Mouse (Mus musculus) MEL (cell line): ENCODE measurements around the gene Tmprss12. TPM values are rescaled to one million over a fixed set of nuclear protein-coding genes. Genes with fewer than 3 reads are reported as not detected.
A peak's percentile ranks its signal among the peaks of the same experiment; 100 is the strongest.
"Not testable (repeated sequence)": the region's sequence is repeated elsewhere in the genome, so short reads cannot be mapped to it uniquely, and the experiment has no call there.

ENCODE experiments used
- DNase-seq: peaks from one replicate; pipeline ENCODE4 v3.0.0; 2011; ENCODE audit warnings: low read depth, low spot score
- H3K27ac ChIP-seq: 2 replicates; pipeline ENCODE4 v1.5.1; 2012; ENCODE audit warnings: low read depth, mild to moderate bottlenecking, control low read depth, low read length, moderate library complexity; ENCODE audit not compliant: control insufficient read depth
- H3K27me3 ChIP-seq, 2 experiments: fragments of 150-350 bp in 1 of 2; sonication (generic) in 1 of 2; 2 replicates each; pipeline ENCODE4 v1.6.1; 2012; ENCODE audit warnings: low read length in 2 of 2, mild to moderate bottlenecking in 2 of 2, improper control_type of control experiment in 1 of 2, moderate library complexity in 1 of 2; ENCODE audit not compliant: insufficient read depth in 2 of 2, control insufficient read depth in 1 of 2
- H3K36me3 ChIP-seq, 2 experiments: 2 replicates each; pipeline ENCODE4 v1.6.1; 2012 to 2014; ENCODE audit warnings: low read length in 2 of 2, improper control_type of control experiment in 1 of 2, inconsistent platforms in 1 of 2, mild to moderate bottlenecking in 1 of 2; ENCODE audit not compliant: insufficient read depth in 2 of 2, control insufficient read depth in 1 of 2
- H3K4me1 ChIP-seq, 2 experiments: fragments of 150-350 bp in 1 of 2; sonication (generic) in 1 of 2; 2 replicates each; pipeline ENCODE4 v1.6.1; 2012; ENCODE audit warnings: low read length in 2 of 2, improper control_type of control experiment in 1 of 2, mild to moderate bottlenecking in 1 of 2; ENCODE audit not compliant: insufficient read depth in 2 of 2, control insufficient read depth in 1 of 2
- H3K4me3 ChIP-seq, 2 experiments: fragments of 150-350 bp in 1 of 2; sonication (generic) in 1 of 2; 2 replicates each; pipeline ENCODE4 v1.5.1; 2012; ENCODE audit warnings: low read depth in 2 of 2, low read length in 2 of 2, mild to moderate bottlenecking in 2 of 2, moderate library complexity in 2 of 2, control low read depth in 1 of 2, improper control_type of control experiment in 1 of 2; ENCODE audit not compliant: control insufficient read depth in 1 of 2, insufficient read depth in 1 of 2
- H3K79me2 ChIP-seq: 2 replicates; pipeline ENCODE4 v1.6.1; 2012; ENCODE audit warnings: mild to moderate bottlenecking, low read length, moderate library complexity; ENCODE audit not compliant: control insufficient read depth, poor library complexity, insufficient read depth
- H3K9ac ChIP-seq: 2 replicates; pipeline ENCODE4 v1.6.1; 2012; ENCODE audit warnings: low read depth, mild to moderate bottlenecking, control low read depth, low read length, moderate library complexity; ENCODE audit not compliant: control insufficient read depth, poor library complexity, severe bottlenecking
- H3K9me3 ChIP-seq: fragments of 150-350 bp; sonication (generic); replicated peaks from 2 replicates; pipeline ENCODE4 v1.6.1; 2012; ENCODE audit warnings: mild to moderate bottlenecking, low read length, improper control_type of control experiment, moderate library complexity; ENCODE audit not compliant: insufficient read depth
- CHD2 ChIP-seq: IDR thresholded peaks from 2 replicates; pipeline ENCODE4 v1.6.1; 2011; ENCODE audit warnings: low read length, improper control_type of control experiment
- CTCF ChIP-seq, 3 experiments: IDR thresholded peaks in 2 of 3; conservative IDR thresholded peaks in 1 of 3; 2 replicates each; pipeline ENCODE4 v1.5.1; 2011 to 2012; ENCODE audit warnings: low read length in 3 of 3, low read depth in 2 of 3, mild to moderate bottlenecking in 2 of 3, improper control_type of control experiment in 1 of 3, inconsistent platforms in 1 of 3, mixed read lengths in 1 of 3, moderate library complexity in 1 of 3; ENCODE audit not compliant: control insufficient read depth in 1 of 3, insufficient read depth in 1 of 3, poor library complexity in 1 of 3, severe bottlenecking in 1 of 3
- E2F4 ChIP-seq: IDR thresholded peaks from 2 replicates; pipeline ENCODE4 v1.6.1; 2011; ENCODE audit warnings: low read depth, low read length, improper control_type of control experiment, borderline replicate concordance
- MAZ ChIP-seq: IDR thresholded peaks from 2 replicates; pipeline ENCODE4 v1.6.1; 2012; ENCODE audit warnings: low read depth, mild to moderate bottlenecking, inconsistent platforms, low read length, improper control_type of control experiment
- MXI1 ChIP-seq: IDR thresholded peaks from 2 replicates; pipeline ENCODE4 v1.6.1; 2011; ENCODE audit warnings: mild to moderate bottlenecking, low read depth, low read length, improper control_type of control experiment
- NRF1 ChIP-seq: IDR thresholded peaks from 2 replicates; pipeline ENCODE4 v1.6.1; 2014; ENCODE audit warnings: low read depth, mild to moderate bottlenecking, inconsistent platforms, low read length, improper control_type of control experiment, moderate library complexity; ENCODE audit not compliant: poor library complexity, insufficient read depth, severe bottlenecking
- POLR2AphosphoS5 ChIP-seq: IDR thresholded peaks from 2 replicates; pipeline ENCODE4 v1.6.1; 2012; ENCODE audit warnings: low read depth, borderline replicate concordance, mild to moderate bottlenecking, inconsistent platforms, low read length, moderate library complexity, mixed read lengths
- RAD21 ChIP-seq: IDR thresholded peaks from 2 replicates; pipeline ENCODE4 v1.6.1; 2011; ENCODE audit warnings: mild to moderate bottlenecking, low read depth, low read length, improper control_type of control experiment
- RCOR1 ChIP-seq: IDR thresholded peaks from 2 replicates; pipeline ENCODE4 v1.6.1; 2012; ENCODE audit warnings: low read depth, mild to moderate bottlenecking, inconsistent platforms, low read length, improper control_type of control experiment
- SMC3 ChIP-seq: IDR thresholded peaks from 2 replicates; pipeline ENCODE4 v1.6.1; 2011; ENCODE audit warnings: low read depth, low read length, improper control_type of control experiment
- TAL1 ChIP-seq: IDR thresholded peaks from 2 replicates; pipeline ENCODE4 v1.6.1; 2012; ENCODE audit warnings: mild to moderate bottlenecking, inconsistent platforms, low read length, moderate library complexity, mixed read lengths
- UBTF ChIP-seq: IDR thresholded peaks from 2 replicates; pipeline ENCODE4 v1.6.1; 2012; ENCODE audit warnings: low read depth, mild to moderate bottlenecking, inconsistent platforms, low read length, improper control_type of control experiment, moderate library complexity, borderline replicate concordance; ENCODE audit not compliant: insufficient read depth
- USF2 ChIP-seq, 2 experiments: IDR thresholded peaks; 2 replicates each; pipeline ENCODE4 v1.6.1; 2011 to 2012; ENCODE audit warnings: improper control_type of control experiment in 2 of 2, low read length in 2 of 2, borderline replicate concordance in 1 of 2, inconsistent platforms in 1 of 2, low read depth in 1 of 2, mild to moderate bottlenecking in 1 of 2; ENCODE audit not compliant: insufficient read depth in 1 of 2
- ZC3H11A ChIP-seq: IDR thresholded peaks from 2 replicates; pipeline ENCODE4 v1.6.1; 2012; ENCODE audit warnings: low read depth, mild to moderate bottlenecking, inconsistent platforms, low read length, improper control_type of control experiment
- polyA plus RNA-seq, 2 experiments: library from polyadenylated mRNA; stranded (reverse) in 1 of 2; unstranded in 1 of 2; fragments of >175 nt in 1 of 2; fragments of >200 nt in 1 of 2; gene quantifications; 2 replicates each; pipeline versions ENCODE4 v1.2.1 to v1.2.4; 2012; ENCODE audit warnings: low replicate concordance in 2 of 2, low read depth in 1 of 2; ENCODE audit not compliant: insufficient read length in 2 of 2, insufficient read depth in 1 of 2, missing spikeins in 1 of 2
- total RNA-seq: library from RNA; depleted of rRNA; stranded (reverse); fragments of 300-350 nt; gene quantifications from 2 replicates; pipeline ENCODE4 v1.2.3, GENCODE M21; 2012

Gene Tmprss12
- total and polyA plus RNA-seq, 3 experiments, result not detected

DNA sequence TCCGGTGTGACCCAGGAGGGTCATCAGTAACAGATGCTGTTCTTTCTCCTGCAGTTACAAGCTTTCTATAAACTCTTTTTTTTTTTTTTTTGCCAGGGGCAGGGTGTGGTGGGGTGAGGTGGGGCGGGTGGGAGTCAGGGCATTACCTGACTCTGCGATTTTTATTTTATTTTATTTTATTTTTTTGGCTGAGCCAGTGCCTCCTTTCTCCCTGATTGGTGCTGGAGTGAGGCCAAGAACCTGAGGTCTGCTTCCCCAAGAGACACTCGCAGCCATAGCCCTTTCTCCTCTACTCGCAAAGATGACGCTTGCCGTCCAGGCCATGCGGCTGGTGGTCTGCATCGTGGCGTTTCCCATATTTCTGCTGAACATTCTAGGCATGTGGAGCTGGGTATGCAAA, 54.0 kb downstream of the Tmprss12 start, which contains the start of gene Mettl7a3:
Gene Mettl7a3 (plus strand): TSS at position 301 of the 400 bp plus-strand sequence.
- H3K36me3 ChIP-seq, result peaks cover 0 to 3% of the 10 kb centered on the region in 2 experiments; a peak in 1 of 4 replicates
- H3K9ac ChIP-seq, result no peak within 1 kb of the TSS
- H3K27ac ChIP-seq, result no peak within 1 kb of the TSS
- H3K27me3 ChIP-seq, result no peaks in the 10 kb centered on the region
- H3K4me1 ChIP-seq, result peaks cover 3 to 4% of the 10 kb centered on the region in 2 experiments
- no peaks in the 10 kb centered on the region for H3K79me2 ChIP-seq
- no peak for DNase-seq
- no peak within 1 kb of the TSS for H3K4me3 ChIP-seq
- H3K9me3 ChIP-seq, result no peaks in the 10 kb centered on the region
- TF ChIP-seq USF2 (IDR thresholded peaks at IDR 0.05; ENCODE audit: borderline replicate concordance in 1 of 2, insufficient read depth in 1 of 2, low read depth in 1 of 2, low read length in 2 of 2) (no peak), TAL1 (no peak), UBTF (no peak), MAZ (no peak), CHD2 (no peak), NRF1 (no peak), POLR2AphosphoS5 (no peak), MXI1 (no peak), RCOR1 (no peak), E2F4 (no peak)

DNA sequence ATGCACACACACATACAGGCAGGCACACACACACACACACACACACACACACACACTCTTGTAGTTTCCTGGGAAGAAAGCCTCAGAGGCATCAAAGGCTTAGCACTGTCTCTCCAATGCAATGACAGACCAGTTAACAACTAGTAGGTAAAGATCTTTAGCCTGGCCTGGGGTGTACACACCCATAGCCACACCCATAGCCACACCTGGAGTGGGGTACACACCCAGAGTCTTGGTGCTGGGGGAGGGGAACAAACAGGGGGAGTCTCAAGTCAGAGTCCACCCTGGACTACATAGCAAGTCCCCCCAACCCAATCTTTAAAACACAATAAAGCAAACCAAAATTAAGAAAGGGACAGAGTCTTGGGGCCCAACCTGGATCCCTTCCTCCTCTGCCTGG, 56.7 kb downstream of the Tmprss12 start:
- H3K36me3 ChIP-seq, H3K4me3 ChIP-seq, H3K79me2 ChIP-seq, H3K9ac ChIP-seq, H3K27ac ChIP-seq, H3K4me1 ChIP-seq, H3K27me3 ChIP-seq, DNase-seq, H3K9me3 ChIP-seq: not testable (repeated sequence)

DNA sequence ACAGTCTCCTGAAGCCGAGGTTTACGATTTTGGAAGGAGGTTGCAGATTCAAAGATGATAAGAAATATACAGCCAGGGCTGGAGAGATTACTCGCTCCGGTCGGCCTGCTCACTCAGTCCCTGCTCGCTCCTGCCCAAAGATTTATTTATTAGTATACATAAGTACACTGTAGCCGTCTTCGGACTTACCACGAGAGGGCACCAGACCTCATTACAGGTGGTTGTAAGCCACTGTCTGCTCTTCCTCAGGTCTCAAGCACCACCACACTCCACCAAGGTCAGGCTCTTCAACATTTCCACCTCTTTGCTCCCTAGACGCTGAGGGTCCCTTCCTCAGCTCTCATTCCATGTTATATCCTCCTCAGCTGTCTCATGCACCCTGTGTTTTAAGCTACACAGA, 57.2 kb downstream of the Tmprss12 start:
- peak; percentile 87 for DNase-seq
- TF ChIP-seq ZC3H11A, result peak; percentile 67
- peak; percentile 49 to 55 (median 53) for TF ChIP-seq CTCF (IDR thresholded peaks at IDR 0.05 in 2 of 3, conservative IDR thresholded peaks at IDR 0.05 in 1 of 3; ENCODE audit: control insufficient read depth in 1 of 3, insufficient read depth in 1 of 3, low read depth in 2 of 3, low read length in 3 of 3, poor library complexity in 1 of 3, severe bottlenecking in 1 of 3)
- peak; percentile 49 for TF ChIP-seq RAD21
- TF ChIP-seq SMC3, result peak; percentile 75
- H3K27ac ChIP-seq, result not testable (repeated sequence)

DNA sequence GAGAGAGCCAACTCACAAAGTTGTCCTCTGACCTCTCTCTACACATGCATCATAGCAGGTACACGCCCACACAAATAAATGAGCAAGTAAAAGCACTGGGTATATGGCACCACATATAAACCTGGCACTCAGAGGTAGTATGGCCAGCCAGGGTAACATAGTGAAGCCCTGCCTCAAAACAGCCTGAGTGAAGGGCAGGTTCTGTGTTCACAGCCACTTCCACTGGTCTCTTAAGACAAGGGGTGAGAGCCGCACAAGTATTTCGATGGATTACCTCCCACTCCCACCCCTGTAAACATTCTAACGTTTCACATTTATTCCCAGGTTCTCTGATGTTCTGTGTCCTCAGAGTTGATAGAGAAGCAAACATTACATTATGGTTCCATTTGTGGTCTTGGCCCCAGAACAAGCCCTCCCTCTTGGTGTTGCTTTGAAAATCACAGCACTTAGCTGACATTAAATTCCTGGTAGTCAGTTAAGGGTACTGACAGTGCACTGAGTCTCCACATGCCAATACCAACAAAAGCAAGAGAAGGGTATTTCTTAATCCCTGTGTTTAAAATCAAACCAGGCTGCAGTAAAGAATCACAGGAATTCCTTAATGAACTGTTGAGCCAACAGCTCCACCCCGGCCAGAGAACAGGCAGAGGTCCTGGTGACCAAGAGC, 60.8 kb downstream of the Tmprss12 start:
- DNase-seq, H3K79me2 ChIP-seq, H3K4me1 ChIP-seq, H3K27me3 ChIP-seq, H3K9ac ChIP-seq, H3K4me3 ChIP-seq, H3K36me3 ChIP-seq, H3K9me3 ChIP-seq, H3K27ac ChIP-seq: not testable (repeated sequence)

More for the DNA sequence above, 57.2 kb downstream of the Tmprss12 start:
- H3K4me3 ChIP-seq, H3K27me3 ChIP-seq, H3K36me3 ChIP-seq, H3K79me2 ChIP-seq, H3K9me3 ChIP-seq, H3K9ac ChIP-seq, H3K4me1 ChIP-seq: not testable (repeated sequence)
